Mouse (Mus musculus): Measurements from ENCODE around the gene Phf21b. TPM values are rescaled to one million over a fixed set of nuclear protein-coding genes. Genes with fewer than 3 reads are reported as not detected.
A peak's percentile ranks its signal among the peaks of the same experiment; 100 is the strongest.

The Phf21b gene
- polyA plus RNA-seq, 1 experiment from 2014 or later = 0.39 TPM

- no peak for ATAC-seq (replicated peaks; ENCODE audit: insufficient number of reproducible peaks, low FRiP score, low TSS enrichment)
Measured at GRCm38 (mm10) chr15:84877029-84877815, 21.4 kb upstream of the Phf21b start.

GRCm38 (mm10) chr15:84873867-84874266 is 18.0 kb upstream of the Phf21b start:
- Histone ChIP-seq H3K27me3 (ENCODE audit: control insufficient read depth, insufficient read depth, low read length) (no peaks in the 10 kb centered on the region), H3K27ac (ENCODE audit: low read depth, low read length) (no peak overlapping the region), H3K36me3 (ENCODE audit: control insufficient read depth, insufficient read depth, low read length) (no peaks in the 10 kb centered on the region), H3K4me2 (no peak overlapping the region), H3K9ac (ENCODE audit: low read depth, low read length) (no peak overlapping the region), H3K4me3 (ENCODE audit: low read depth, low read length) (no peak overlapping the region), H3K4me1 (ENCODE audit: control insufficient read depth, insufficient read depth, low read length) (no peaks in the 10 kb centered on the region), H3K9me3 (replicated peaks; ENCODE audit: control insufficient read depth, low read length) (no peaks in the 10 kb centered on the region)
- ATAC-seq (replicated peaks; ENCODE audit: insufficient number of reproducible peaks, low FRiP score, low TSS enrichment) = no peak
- WGBS (ENCODE audit: insufficient replicate concordance) = 69% methylated on average over 4 of the region's 4 CpGs

More at GRCm38 (mm10) chr15:84877029-84877815, 21.4 kb upstream of the Phf21b start:
- Histone ChIP-seq H3K27me3 (ENCODE audit: control insufficient read depth, insufficient read depth, low read length) (no peaks in the 10 kb centered on the region), H3K4me1 (ENCODE audit: control insufficient read depth, insufficient read depth, low read length) (no peaks in the 10 kb centered on the region), H3K9ac (ENCODE audit: low read depth, low read length) (no peak overlapping the region), H3K27ac (ENCODE audit: low read depth, low read length) (no peak overlapping the region), H3K9me3 (replicated peaks; ENCODE audit: control insufficient read depth, low read length) (no peaks in the 10 kb centered on the region), H3K4me3 (ENCODE audit: low read depth, low read length) (no peak overlapping the region), H3K4me2 (no peak overlapping the region), H3K36me3 (ENCODE audit: control insufficient read depth, insufficient read depth, low read length) (no peaks in the 10 kb centered on the region)
- WGBS (ENCODE audit: insufficient replicate concordance) = 71% methylated on average over 12 of the region's 12 CpGs

DNA sequence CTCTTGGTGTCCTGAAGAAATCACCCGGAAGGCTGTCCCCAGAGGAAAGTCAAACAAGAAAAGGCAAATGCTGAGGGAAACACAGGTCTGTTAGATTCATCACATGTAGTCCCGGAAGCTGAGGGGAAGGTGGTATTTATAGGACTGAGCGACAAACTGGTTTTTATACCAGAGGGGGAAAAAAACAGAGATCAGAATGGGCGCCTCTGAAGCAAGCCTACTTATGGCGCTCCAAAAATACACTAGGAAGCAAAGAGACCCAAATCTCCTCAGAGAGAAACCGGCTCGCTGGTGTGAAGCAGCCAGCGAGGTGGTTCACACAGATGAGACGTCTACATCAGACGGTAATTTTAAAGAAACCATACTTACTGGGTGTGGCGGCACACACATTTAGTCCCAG is 17.2 kb upstream of the Phf21b start:
- no peaks in the 10 kb centered on the region for H3K36me3 ChIP-seq (ENCODE audit: control insufficient read depth, insufficient read depth, low read length)
- no peak overlapping the region for H3K9ac ChIP-seq (ENCODE audit: low read depth, low read length)
- no peak overlapping the region for H3K4me3 ChIP-seq (ENCODE audit: low read depth, low read length)
- no peak overlapping the region for H3K27ac ChIP-seq (ENCODE audit: low read depth, low read length)
- 83% methylated on average over 11 of the region's 11 CpGs for WGBS (ENCODE audit: insufficient replicate concordance)
- no peak for ATAC-seq (replicated peaks; ENCODE audit: insufficient number of reproducible peaks, low FRiP score, low TSS enrichment)
- H3K9me3 ChIP-seq (replicated peaks; ENCODE audit: control insufficient read depth, low read length) = no peaks in the 10 kb centered on the region
- H3K4me1 ChIP-seq (ENCODE audit: control insufficient read depth, insufficient read depth, low read length) = no peaks in the 10 kb centered on the region
- H3K4me2 ChIP-seq = no peak overlapping the region
- no peaks in the 10 kb centered on the region for H3K27me3 ChIP-seq (ENCODE audit: control insufficient read depth, insufficient read depth, low read length)

GRCm38 (mm10) chr15:84871802-84872201 is 16.0 kb upstream of the Phf21b start:
- H3K36me3 ChIP-seq (ENCODE audit: control insufficient read depth, insufficient read depth, low read length) = no peaks in the 10 kb centered on the region
- no peak overlapping the region for H3K9ac ChIP-seq (ENCODE audit: low read depth, low read length)
- 69% methylated on average over 3 of the region's 3 CpGs for WGBS (ENCODE audit: insufficient replicate concordance)
- H3K4me2 ChIP-seq = no peak overlapping the region
- ATAC-seq (replicated peaks; ENCODE audit: insufficient number of reproducible peaks, low FRiP score, low TSS enrichment) = no peak
- no peaks in the 10 kb centered on the region for H3K27me3 ChIP-seq (ENCODE audit: control insufficient read depth, insufficient read depth, low read length)
- no peaks in the 10 kb centered on the region for H3K4me1 ChIP-seq (ENCODE audit: control insufficient read depth, insufficient read depth, low read length)
- H3K4me3 ChIP-seq (ENCODE audit: low read depth, low read length) = no peak overlapping the region
- no peak overlapping the region for H3K27ac ChIP-seq (ENCODE audit: low read depth, low read length)
- no peaks in the 10 kb centered on the region for H3K9me3 ChIP-seq (replicated peaks; ENCODE audit: control insufficient read depth, low read length)

- no peak overlapping the region for H3K27ac ChIP-seq (ENCODE audit: low read depth, low read length)
- H3K9me3 ChIP-seq (replicated peaks; ENCODE audit: control insufficient read depth, low read length) = no peaks in the 10 kb centered on the region
- no peaks in the 10 kb centered on the region for H3K27me3 ChIP-seq (ENCODE audit: control insufficient read depth, insufficient read depth, low read length)
- H3K4me3 ChIP-seq (ENCODE audit: low read depth, low read length) = no peak overlapping the region
- no peaks in the 10 kb centered on the region for H3K36me3 ChIP-seq (ENCODE audit: control insufficient read depth, insufficient read depth, low read length)
- no peak for ATAC-seq (replicated peaks; ENCODE audit: insufficient number of reproducible peaks, low FRiP score, low TSS enrichment)
- no peak overlapping the region for H3K4me2 ChIP-seq
- H3K9ac ChIP-seq (ENCODE audit: low read depth, low read length) = no peak overlapping the region
- no peaks in the 10 kb centered on the region for H3K4me1 ChIP-seq (ENCODE audit: control insufficient read depth, insufficient read depth, low read length)
- 82% methylated on average over 8 of the region's 8 CpGs for WGBS (ENCODE audit: insufficient replicate concordance)
Measured at GRCm38 (mm10) chr15:84861911-84862310, 6.1 kb upstream of the Phf21b start.

DNA sequence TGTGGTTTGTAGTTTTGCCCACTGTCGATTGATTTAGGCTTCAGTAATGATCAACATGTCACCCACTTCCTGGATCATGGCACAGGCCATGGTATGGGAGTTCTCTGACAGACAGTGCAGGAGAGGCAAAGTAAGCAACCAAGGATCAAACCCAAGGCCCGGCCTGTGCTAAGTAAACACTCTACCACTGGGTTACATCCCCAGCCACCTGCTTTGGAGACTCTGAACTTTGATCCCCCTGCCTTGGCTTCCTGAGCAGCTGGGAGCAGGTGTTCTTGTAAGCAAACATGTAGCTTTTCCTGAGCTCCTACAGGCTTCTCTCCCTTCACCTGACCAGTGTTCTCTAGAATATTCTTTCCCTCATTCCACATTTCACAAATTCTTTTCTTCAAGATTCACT is 1.8 kb upstream of the Phf21b start:
- H3K27ac ChIP-seq (ENCODE audit: low read depth, low read length) = no peak overlapping the region
- no peak overlapping the region for H3K4me3 ChIP-seq (ENCODE audit: low read depth, low read length)
- H3K4me2 ChIP-seq = no peak overlapping the region
- H3K9me3 ChIP-seq (replicated peaks; ENCODE audit: control insufficient read depth, low read length) = no peaks in the 10 kb centered on the region
- H3K36me3 ChIP-seq (ENCODE audit: control insufficient read depth, insufficient read depth, low read length) = no peaks in the 10 kb centered on the region
- H3K4me1 ChIP-seq (ENCODE audit: control insufficient read depth, insufficient read depth, low read length) = peaks cover 14% of the 10 kb centered on the region
- ATAC-seq (replicated peaks; ENCODE audit: insufficient number of reproducible peaks, low FRiP score, low TSS enrichment) = no peak
- WGBS (ENCODE audit: insufficient replicate concordance) = 71% methylated on average over 2 of the region's 2 CpGs
- no peak overlapping the region for H3K9ac ChIP-seq (ENCODE audit: low read depth, low read length)
- H3K27me3 ChIP-seq (ENCODE audit: control insufficient read depth, insufficient read depth, low read length) = peaks cover 23% of the 10 kb centered on the region

DNA sequence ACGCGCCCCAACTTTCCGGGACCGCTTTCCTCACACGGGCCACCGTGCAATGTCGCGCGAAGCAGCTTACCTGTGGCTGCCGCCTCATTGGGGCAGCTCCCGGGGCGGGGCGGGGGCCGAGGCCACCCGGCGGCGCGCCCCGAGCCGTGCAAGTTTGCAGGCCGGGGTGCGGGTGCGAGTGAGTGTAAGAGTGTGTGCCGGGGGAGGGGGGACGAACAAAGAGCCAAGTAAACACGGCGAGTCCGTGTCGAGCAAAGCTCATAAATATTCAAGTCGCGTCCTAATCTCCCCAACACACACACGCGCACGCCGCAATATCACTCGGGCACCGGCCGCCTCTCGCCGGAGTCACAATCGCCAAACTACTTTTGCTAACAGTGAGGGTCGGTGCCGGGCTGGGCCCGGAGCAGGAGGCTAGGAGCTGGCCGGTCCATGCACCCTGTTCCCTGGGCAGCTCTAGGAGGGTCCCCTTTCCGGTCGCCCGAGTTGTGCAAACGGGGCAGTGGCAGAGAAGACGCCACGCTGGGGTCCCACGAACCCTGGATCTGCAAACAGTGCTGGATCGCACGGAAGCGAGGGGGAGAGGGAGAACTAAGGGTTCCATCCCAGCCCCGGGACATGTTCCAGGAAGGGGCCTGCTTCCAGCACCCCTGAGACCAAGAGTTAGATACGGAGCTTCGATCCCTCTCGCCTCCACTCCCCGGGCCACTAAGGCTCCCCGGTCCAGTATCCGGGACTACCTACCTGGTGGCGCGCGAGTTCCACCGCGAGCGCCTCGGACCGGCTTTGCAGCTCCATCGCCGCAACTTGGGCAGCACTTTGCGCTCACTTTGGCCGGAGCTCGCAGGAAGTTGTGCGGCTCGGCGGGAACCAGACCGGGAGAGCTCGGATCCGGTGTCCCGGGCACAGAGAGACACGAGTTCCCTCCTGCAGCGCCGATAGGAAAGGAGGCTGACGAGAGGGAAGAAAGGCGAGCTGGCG is 638 bp downstream of the Phf21b start:
- peak overlapping the region; percentile 48 for H3K27ac ChIP-seq (ENCODE audit: low read depth, low read length)
- no peaks in the 10 kb centered on the region for H3K36me3 ChIP-seq (ENCODE audit: control insufficient read depth, insufficient read depth, low read length)
- peaks cover 23% of the 10 kb centered on the region for H3K27me3 ChIP-seq (ENCODE audit: control insufficient read depth, insufficient read depth, low read length)
- H3K4me3 ChIP-seq (ENCODE audit: low read depth, low read length) = peak overlapping the region; percentile 76
- WGBS (ENCODE audit: insufficient replicate concordance) = under 1% methylated on average over 85 of the region's 88 CpGs
- peak overlapping the region; percentile 99 for H3K4me2 ChIP-seq
- H3K9ac ChIP-seq (ENCODE audit: low read depth, low read length) = peak overlapping the region; percentile 75
- no peak for ATAC-seq (replicated peaks; ENCODE audit: insufficient number of reproducible peaks, low FRiP score, low TSS enrichment)
- no peaks in the 10 kb centered on the region for H3K9me3 ChIP-seq (replicated peaks; ENCODE audit: control insufficient read depth, low read length)
- peaks cover 17% of the 10 kb centered on the region for H3K4me1 ChIP-seq (ENCODE audit: control insufficient read depth, insufficient read depth, low read length)

DNA sequence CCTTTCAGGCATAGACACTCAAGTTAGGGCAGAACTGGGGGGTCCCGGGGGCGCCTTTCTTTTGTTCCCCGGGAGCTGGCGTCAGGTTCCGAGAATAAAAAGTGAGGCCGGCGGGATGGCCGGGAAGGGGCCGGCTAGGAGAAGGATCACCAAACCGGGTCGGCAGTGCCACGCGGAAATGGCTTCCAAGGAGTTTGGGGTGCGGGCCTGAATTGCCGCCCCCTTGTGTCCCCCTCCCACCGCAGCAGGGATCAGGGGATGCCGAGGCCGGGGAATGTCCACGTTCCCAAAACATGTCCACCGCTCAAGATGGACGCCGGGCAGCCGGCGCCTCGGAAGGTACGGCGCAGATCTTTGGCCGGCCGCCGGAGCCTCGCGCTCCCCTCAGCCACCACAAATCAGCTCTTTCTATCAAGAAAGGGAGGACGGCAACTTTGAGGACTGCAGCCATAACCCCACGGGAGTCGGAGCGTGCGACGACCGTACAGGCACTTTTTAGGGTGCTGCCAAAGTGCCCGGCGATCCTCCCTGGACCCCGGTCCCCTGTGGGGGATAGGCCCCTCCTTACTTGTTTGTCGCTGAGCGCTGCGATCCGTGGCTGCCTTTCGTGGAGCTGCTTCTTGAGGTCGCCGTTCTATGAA is 1.6 kb downstream of the Phf21b start:
- Histone ChIP-seq H3K27me3 (ENCODE audit: control insufficient read depth, insufficient read depth, low read length) (peaks cover 23% of the 10 kb centered on the region), H3K4me1 (ENCODE audit: control insufficient read depth, insufficient read depth, low read length) (peaks cover 17% of the 10 kb centered on the region), H3K4me3 (ENCODE audit: low read depth, low read length) (peak overlapping the region; percentile 76), H3K4me2 (peak overlapping the region; percentile 99), H3K27ac (ENCODE audit: low read depth, low read length) (no peak overlapping the region), H3K9ac (ENCODE audit: low read depth, low read length) (no peak overlapping the region), H3K36me3 (ENCODE audit: control insufficient read depth, insufficient read depth, low read length) (no peaks in the 10 kb centered on the region), H3K9me3 (replicated peaks; ENCODE audit: control insufficient read depth, low read length) (no peaks in the 10 kb centered on the region)
- ATAC-seq (replicated peaks; ENCODE audit: insufficient number of reproducible peaks, low FRiP score, low TSS enrichment) = no peak
- under 1% methylated on average over 49 of the region's 49 CpGs for WGBS (ENCODE audit: insufficient replicate concordance)
